Mouse (Mus musculus): ENCODE results near the gene Gm436. TPM values are rescaled to one million over a fixed set of nuclear protein-coding genes. Genes with fewer than 3 reads are reported as not detected.

The Gm436 gene
- not detected in 2 replicates for polyA plus RNA-seq (2012; rRNA removed)

GRCm38 (mm10) chr4:144686268-144686667 lies at the start of gene Gm436:
Gene Gm436, minus strand, starts transcription at chr4:144686368.
- WGBS: 41% methylated on average over 2 of the region's 2 CpGs
- DNase-seq (ENCODE audit: low read depth, low spot score): no peak

- WGBS: 75% methylated on average over 1 of the region's 1 CpGs
- no peak for DNase-seq (ENCODE audit: low read depth, low spot score)
Measured at GRCm38 (mm10) chr4:144721304-144721703, 35.1 kb upstream of the Gm436 start, which contains the start of gene Gm13178. Gene Gm13178, minus strand, starts transcription at chr4:144721404.

DNA sequence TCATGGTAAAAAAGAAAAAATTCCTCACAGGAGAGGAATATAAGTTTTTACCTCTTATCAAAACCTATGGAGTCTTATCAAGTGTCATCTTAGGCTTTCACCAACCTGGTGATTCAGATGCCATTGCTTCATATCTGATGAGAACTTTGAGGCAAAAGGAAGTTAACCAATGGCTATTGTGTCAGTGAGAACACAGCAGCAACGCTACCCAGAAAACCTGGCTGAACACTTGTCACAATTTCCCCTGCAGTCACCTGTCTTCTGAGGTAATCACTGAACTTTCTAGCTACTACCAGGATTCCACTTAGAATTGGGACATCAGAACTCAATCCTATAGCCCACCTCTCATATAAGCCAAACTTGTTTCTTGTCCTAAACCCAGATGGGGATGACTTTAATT lies 33.5 kb upstream of the Gm436 start:
- no peak for DNase-seq (ENCODE audit: low read depth, low spot score)
- WGBS: 77% methylated on average over 1 of the region's 1 CpGs

DNA sequence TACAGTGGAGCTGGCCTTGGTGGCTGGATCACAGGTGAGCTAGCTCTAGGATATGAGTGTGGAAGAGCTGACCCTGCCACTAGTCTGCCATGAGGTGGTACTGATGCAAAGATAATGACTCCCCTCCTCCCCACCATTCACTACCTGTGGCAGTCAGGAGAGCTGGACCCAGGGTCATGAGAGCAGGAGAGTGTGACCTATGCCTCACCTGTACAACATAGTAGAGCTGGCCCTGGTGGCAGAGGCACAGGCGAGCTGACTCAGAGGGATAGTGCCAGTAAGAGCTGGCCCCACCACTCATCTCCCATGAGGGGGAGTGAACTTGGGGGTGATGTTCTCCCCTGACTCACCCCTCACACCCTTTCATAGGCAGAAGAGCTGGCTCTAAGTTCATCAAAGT lies 32.1 kb upstream of the Gm436 start:
- no peak for DNase-seq (ENCODE audit: low read depth, low spot score)
- WGBS: 89% methylated on average over 1 of the region's 1 CpGs

DNA sequence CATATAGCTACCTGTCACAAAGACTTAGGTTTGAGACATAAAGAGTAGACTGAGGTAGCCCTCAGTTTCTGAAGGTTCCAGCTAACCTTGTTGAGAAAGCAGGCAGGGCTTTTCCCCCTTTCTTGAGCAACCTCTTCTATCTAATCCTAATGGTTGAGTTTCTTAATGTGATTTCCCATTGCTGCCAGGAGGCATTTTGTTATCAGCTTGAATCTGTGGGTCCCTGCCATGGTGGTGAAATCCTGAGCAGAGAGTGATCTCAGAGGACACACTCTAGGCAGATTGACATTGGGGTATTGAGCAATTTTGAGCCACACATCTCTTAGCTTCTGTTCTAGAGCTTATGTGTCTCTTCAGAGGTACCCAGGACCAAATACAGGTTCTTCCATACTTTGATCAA lies 47.9 kb downstream of the Gm436 start:
- no peak for DNase-seq (ENCODE audit: low read depth, low spot score)

Other genes with a start within 250 kb of the Gm436 start
- gene 1700012P22Rik, start 247.6 kb downstream of the Gm436 start, polyA plus RNA-seq (2012; rRNA removed): not detected in 2 replicates
- gene Gm9944, start 233.1 kb downstream of the Gm436 start, polyA plus RNA-seq (2012; rRNA removed): not detected in 2 replicates
- gene Aadacl3, start 222.6 kb downstream of the Gm436 start, polyA plus RNA-seq (2012; rRNA removed): not detected in 2 replicates
- gene 9430007A20Rik, start 166.5 kb downstream of the Gm436 start, polyA plus RNA-seq (2012; rRNA removed): not detected in 2 replicates
- not detected in 2 replicates for gene Gm13124, start 121.2 kb downstream of the Gm436 start, polyA plus RNA-seq (2012; rRNA removed)
- gene Aadacl4, start 72.7 kb downstream of the Gm436 start, polyA plus RNA-seq (2012; rRNA removed): not detected in 2 replicates
- not detected in 2 replicates for gene Gm13178, start 35.0 kb upstream of the Gm436 start, polyA plus RNA-seq (2012; rRNA removed)
- gene Gm438, start 100.2 kb upstream of the Gm436 start, polyA plus RNA-seq (2012; rRNA removed): not detected in 2 replicates
- gene Dhrs3, start 206.5 kb upstream of the Gm436 start, polyA plus RNA-seq (2012; rRNA removed): 64.8 and 76.8 TPM in 2 replicates